Mouse (Mus musculus): ENCODE data around the gene Cep55.

Cep55 gene

DNA sequence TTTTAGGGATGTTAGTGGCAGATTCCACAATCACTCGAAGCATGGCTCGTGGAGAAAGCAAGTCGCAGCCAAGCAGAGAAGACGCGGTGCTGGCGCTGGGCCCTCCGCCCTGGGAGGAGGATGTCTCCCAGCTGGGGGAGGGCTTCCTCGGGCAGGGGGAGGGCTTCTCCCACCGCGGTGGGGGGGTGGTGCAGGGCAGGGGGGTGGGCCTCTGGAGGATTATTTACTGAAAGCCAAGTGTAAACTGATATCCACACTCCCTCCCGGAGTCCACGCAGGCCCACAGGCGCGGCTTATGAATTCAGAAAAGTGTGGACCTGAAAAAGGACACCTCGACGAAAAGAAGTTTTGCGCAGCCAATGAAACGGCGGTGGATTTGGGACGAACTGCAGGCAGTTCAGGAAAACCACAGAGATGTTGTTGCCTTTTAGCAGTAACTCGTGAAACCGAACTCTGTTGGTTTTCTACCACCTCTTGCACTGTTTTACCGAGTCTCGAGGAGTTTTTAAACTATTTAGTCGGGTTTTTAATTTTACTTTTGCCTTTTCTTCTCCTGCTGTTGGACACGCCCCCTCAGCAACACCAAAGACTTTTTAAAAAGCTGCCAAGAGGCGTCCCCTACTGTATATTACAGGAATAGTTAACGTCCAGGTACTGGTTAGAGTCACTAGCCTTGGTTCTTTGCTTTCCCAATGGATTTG lies 11.4 kb upstream of the Cep55 start, which contains the start of gene Myof:
Myof (minus strand) TSS at position 297 of the 701 bp plus-strand sequence.
- in situ Hi-C loops (cut with MboI, MseI), result no loop called here

DNA sequence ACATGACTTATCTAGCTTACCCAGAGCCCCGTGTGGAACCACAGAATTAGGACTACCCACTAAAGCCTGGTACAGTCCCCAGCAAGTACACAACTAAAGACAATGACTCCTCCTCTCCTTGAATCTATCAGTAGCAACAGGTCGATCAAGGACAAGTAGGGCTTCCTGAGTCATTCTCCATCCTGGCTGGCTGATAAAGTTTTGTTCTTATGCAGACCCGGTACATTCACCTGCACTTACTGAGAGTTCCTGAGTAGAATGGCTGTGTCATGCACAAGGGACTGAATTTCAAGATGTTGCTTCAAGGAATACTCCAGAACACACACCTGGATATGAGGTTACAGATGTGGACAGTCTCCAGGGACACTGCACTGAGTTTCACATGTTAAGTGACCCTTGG lies 9.6 kb upstream of the Cep55 start:
- in situ Hi-C loops (cut with MboI, MseI), result no loop called here

DNA sequence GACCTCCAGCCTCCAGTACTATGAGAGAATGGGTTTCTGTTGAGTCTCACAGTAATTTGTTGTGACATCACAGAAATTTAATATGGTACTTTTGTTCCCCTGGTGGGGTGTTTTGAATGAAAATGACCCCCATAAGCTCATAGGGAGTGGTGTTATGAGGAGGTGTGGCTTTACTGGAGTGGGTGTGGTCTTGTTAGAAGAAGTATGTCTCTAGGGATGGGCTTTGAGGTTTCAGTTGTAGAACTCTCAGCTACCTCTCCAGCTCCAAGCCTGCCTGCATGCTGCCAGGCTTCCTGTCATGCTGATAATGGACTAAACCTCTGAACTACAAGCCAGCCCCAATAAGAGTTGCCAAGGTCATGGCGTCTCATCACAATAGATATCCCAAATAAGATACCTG lies 5.1 kb upstream of the Cep55 start:
- in situ Hi-C loops (cut with MboI, MseI), result loop anchor here (5.0 to 25.0 kb wide), 4 partner anchors 92 to 888 kb away; partner anchors contain the start of genes Fra10ac1, Hells and Noc3l

DNA sequence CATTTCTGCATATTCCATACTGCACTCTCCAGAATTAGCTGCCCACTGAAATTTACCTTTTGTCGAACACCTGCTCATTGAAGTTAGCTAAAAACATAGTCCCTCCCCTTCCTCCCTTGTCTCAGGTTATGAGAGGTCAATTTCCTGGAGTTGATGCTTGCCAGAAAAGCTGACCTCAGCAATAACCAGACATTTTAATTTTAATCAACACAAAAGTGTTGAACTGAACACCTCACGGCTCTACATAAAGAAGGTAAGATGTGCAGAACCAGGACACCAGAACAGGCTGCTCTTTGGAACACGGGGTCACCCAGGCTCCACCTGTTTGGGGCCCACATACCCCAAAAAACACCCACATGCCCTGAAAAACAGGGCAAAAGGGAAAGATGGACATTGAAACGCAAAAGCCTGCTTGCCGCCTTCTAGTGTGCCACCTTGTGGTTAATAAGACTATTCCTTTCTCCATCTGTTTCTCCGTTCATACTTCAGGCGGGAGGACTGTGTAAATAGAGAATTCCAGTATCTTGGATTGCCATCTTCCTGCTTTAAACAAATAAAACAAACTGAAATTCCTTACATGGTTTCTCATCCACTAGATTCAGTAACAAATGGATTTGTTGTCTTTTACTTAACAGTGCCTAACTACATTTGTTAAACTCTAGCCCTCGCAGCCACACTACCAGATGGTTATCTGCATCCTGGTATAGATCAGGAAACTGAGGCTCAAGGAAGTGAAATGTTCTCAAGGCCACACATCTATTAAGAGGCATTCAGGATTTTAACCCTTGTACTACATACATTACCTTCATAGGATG lies 1.4 kb upstream of the Cep55 start:
- in situ Hi-C loops (cut with MboI, MseI), result loop anchor here (5.0 to 25.0 kb wide), 4 partner anchors 96 to 884 kb away; partner anchors contain the start of genes Fra10ac1, Hells and Noc3l

DNA sequence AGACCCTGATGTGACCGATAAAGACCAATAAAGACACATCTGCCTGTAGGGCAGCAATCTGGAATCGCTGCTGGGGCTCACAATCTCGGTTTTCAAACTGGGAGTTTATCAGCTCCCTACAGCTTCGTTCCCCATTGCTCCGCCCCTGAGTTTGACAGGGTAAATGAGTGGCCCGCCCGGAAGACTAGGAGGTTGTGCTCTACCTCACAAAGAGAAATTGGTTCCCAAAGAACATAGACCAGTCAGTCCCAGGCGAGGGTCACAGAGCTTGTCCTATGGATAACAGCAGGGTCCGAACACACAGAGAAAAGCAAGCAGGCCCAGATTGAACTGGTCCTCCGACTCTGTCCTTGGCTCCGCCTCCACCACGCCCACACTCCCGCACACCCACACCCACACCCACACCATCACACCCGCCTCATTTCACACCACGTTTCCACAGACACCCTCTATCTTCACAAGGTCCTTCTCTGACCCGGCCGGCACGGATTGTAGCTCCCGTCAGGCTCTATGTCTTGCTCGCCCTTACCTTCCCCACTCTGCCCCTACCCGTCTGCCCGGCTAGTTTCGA lies 577 bp upstream of the Cep55 start:
- in situ Hi-C loops (cut with MboI, MseI), result loop anchor here (5.0 to 25.0 kb wide), 4 partner anchors 97 to 883 kb away; partner anchors contain the start of genes Fra10ac1, Hells and Noc3l

DNA sequence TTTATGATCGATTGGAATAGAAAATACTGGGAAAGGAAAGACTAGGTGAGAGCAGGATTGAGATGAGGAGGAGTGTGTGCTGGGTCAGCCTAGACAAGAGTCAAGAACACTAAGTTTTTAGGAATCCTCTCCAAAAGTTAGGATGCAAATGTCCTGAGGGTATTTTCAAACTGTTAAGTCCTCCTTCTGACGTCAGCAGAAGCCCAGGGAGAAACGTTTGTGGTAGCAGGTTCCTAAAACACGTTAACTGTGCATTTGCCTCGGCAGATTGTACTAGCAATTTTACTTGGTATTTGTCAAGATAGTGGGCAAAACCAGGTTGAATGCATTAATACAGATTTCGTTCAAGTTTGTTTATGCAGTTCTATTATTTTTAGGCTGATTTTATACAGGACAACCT lies 987 bp downstream of the Cep55 start:
- in situ Hi-C loops (cut with MboI, MseI), result loop anchor here (25.0 kb wide), 2 partner anchors 757 to 882 kb away; partner anchors contain the start of genes Hells and Noc3l

DNA sequence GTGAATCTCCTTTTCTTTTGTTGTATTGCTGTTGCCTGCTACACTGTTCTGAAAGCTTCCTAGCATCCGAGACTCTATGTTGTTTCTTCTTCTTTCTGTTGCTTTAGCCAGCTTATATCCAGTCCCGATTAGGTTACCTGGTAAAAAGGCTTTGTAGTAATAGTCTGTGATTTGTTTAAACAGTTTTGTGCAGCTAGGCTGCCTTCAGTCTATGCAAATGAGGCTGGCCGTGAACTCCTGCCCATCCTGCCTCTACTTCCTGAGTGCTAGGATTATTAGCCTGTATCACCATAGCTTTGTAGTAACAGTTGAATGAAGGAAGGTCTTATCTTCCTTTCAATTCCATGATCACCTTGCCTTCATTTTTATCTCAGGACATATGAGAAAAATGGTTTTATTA lies 1.5 kb downstream of the Cep55 start:
- in situ Hi-C loops (cut with MboI, MseI), result loop anchor here (25.0 kb wide), 2 partner anchors 756 to 881 kb away; partner anchors contain the start of genes Hells and Noc3l

DNA sequence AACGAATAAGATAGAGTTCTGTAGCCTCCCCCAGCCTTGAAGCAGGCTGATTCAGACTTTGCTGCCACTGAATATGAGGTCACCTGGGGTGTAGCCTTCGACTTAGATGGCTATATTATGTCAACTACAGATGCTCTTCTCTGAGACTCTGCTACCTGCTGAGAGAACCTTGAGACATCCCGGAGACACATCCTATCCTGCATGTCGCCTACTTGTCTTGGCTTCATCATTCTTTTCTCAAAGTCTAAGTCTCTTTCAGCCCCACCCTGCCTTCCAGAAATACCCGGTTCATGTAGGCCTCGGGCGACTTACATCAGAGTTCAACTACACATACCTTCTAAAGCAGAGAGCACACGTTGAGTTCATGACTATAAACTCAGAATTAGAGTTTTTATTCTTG lies 2.1 kb downstream of the Cep55 start:
- in situ Hi-C loops (cut with MboI, MseI), result loop anchor here (25.0 kb wide), 2 partner anchors 755 to 880 kb away; partner anchors contain the start of genes Hells and Noc3l

DNA sequence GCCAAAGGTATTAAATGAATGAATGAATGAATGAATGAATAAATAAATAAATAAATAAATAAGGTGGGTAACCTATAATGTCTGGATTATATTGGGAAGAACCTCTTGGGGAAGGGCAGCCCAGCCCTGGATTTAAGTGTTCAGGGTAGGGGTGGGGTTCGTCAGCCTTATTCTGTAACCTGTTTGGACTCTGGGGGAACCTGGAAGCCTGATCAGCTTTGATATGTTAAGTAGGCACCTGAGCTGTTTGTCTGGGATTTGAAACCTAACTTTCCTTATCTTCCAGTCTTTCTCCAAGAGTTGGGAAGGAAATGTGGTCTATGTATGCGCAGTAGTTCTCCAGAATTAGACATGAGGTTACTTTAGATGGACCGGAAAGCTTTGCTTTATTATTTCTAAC lies 8.4 kb downstream of the Cep55 start:
- in situ Hi-C loops (cut with MboI, MseI), result loop anchor here (25.0 kb wide), 2 partner anchors 749 to 874 kb away; partner anchors contain the start of genes Hells and Noc3l

DNA sequence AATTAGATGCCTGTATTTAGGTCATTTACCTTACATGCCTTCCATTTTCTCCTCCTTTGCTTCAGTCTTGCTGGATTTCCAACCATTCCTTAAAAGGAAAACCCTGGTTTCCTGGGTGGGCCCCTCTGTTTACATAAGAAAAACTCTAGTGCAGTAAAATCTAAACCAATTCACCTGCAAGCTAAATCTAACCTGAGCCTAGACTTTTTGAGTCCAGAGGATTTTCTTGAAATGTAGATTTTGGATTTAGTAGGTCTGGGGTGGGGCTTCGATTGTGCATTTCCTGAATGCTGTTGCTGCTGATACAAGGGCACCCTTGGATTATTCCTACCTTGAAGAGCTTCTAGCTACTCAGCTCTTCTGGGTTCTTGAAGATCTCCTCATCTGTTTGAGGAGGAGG lies 9.2 kb downstream of the Cep55 start:
- in situ Hi-C loops (cut with MboI, MseI), result loop anchor here (25.0 kb wide), 2 partner anchors 748 to 873 kb away; partner anchors contain the start of genes Hells and Noc3l

DNA sequence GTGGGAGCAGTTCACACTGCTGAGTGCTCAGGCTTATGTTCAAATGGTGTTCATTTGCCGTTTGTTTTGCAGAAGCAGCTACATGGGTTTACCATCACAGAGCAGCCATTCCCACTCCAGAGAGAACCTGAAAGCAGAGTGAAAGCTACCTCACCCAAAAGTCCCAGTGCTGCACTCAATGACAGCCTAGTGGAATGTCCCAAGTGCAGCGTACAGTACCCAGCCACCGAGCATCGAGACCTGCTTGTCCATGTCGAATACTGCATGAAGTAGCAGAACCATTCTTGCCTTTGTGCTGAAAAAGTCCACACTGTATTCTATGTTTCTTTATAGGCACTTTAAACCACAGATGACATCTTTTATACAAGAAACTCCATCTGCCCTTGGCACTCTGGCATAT lies 18.4 kb downstream of the Cep55 start:
- in situ Hi-C loops (cut with MboI, MseI), result loop anchor here (25.0 kb wide), 2 partner anchors 739 to 864 kb away; partner anchors contain the start of genes Hells and Noc3l

DNA sequence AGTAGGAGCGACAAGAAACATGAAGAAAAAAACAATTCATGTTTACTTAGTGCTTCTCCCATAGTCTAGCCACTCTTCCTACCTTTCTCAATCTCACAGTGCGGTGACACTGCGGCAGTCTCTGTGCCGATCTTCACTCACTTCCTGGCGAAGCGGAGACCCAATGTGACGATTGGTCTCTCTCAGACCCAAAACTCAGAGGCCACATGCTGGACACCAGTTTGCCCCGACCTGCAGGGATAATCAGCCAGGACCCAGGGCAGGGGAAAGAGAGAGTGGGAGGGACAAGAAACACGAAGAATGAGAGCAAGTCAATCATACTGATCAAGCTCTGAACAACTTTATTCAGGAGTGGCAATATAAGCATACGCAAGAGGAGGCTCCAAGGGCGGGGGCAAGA lies 20.2 kb downstream of the Cep55 start:
- in situ Hi-C loops (cut with MboI, MseI), result no loop called here

DNA sequence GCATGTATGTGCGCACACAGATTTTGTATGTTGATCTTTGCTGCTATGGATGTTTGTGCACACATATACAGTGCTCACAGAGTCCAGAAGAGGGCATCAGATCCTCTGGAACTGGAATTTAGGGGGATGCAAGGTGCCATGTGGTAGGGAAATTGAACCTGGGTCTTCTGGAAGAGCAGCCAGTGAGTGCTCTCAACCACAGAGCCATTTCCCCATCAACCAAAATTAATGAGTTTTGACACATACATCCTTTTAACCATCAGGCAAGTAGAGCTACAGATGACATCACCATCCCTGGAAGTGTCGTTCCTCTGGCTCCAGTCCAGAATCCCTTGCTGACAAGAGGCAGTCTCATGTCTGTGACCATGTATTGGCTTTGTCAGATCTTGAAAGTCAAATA lies 21.4 kb downstream of the Cep55 start:
- in situ Hi-C loops (cut with MboI, MseI), result no loop called here

DNA sequence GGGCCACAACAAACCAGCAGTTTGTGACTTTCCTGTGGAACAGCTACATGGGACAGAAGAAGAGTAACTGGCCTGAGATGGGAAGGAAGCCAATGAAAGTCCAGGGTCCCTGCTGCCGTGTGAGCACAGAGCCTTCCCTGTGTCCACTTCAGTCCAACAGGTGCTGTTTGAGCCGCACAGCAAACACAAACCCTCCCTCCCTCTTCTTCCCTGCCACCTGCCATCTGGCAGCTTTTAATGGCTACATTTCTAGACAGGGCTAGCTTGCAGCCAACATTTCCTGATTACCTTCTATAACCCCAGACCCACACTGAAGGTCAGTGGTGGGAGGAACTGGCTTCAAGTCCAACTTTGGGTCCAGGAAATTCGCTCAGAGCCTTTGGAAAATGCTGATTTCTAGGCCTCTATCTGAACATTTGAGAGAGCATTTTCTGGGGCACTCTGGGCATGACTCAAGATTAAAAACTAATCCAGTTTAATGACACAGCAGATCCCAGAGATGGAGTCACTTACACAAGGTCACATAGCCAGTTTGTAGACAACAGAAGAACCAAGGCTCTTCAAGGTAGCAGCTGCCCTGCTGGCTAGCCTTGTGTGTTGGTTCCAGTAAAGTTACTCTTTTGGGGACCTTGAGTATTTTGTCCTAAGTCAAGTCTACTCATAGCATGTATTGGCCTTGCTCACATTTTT lies 23.2 kb downstream of the Cep55 start:
- in situ Hi-C loops (cut with MboI, MseI), result no loop called here

DNA sequence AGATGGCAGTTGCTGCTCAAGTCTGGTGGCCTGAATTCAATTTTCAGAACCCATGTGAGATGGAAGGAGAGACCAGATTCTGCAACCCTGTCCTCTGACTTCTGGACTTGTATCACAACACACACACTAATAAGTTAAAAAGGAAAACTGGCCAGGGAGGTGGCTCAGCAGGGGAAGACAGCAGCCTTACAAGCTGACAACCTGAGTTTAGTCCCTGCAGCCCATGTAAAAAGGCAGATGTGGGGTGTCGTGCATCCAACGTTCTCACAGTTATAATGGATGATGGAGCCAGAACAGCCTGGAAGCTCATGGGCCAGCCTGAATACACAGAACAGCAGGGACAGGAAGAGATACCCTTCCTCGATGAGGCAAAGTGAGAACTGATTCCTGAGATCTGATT lies 26.6 kb downstream of the Cep55 start:
- in situ Hi-C loops (cut with MboI, MseI), result no loop called here

DNA sequence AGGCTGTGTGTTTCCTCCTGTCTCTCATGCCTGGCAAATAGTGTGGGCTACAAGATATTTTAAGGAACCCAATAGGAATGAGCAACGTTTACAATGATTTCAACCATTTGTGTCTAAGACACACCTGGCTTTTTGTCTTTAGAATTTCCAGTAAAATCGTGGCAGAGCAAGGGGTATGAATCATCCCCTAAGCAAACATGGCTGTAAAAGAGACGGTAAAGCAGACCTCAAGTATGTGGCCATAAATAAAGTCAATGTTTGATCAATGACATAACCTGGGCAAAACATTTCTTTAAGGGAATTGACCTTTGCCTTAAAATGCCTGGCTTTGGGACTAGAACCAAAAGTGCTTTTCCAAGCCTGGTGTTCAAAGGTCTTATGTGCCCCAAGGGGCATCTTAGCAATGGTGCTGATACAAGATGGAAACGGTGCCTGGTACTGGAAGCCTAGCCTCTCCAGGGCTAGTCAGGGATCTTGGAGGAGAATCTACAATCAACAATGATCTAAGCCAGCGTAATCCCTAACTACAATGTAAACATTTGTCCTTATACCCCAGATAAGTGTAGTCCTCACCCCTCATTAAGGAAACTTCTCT lies 28.2 kb downstream of the Cep55 start:
- in situ Hi-C loops (cut with MboI, MseI), result no loop called here

DNA sequence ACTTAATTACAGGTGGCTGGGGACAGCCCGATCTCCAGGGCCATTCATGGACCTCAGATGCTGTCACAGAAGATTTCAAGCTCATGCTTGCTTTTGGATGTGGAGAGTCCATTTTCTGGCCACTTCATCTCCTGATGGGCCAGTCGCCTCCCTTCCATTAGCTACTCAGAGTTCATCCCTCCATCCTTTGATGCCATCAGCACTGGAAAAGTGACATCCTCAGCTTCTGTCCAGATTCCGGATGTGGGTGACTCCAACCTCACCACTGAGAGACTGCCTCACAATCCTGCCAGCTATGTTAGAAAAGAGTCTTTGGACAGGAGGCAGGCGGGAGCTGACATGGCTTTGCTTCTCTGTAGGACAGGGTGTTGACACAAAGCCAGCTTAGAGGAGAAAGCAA lies 31.0 kb downstream of the Cep55 start:
- in situ Hi-C loops (cut with MboI, MseI), result no loop called here

DNA sequence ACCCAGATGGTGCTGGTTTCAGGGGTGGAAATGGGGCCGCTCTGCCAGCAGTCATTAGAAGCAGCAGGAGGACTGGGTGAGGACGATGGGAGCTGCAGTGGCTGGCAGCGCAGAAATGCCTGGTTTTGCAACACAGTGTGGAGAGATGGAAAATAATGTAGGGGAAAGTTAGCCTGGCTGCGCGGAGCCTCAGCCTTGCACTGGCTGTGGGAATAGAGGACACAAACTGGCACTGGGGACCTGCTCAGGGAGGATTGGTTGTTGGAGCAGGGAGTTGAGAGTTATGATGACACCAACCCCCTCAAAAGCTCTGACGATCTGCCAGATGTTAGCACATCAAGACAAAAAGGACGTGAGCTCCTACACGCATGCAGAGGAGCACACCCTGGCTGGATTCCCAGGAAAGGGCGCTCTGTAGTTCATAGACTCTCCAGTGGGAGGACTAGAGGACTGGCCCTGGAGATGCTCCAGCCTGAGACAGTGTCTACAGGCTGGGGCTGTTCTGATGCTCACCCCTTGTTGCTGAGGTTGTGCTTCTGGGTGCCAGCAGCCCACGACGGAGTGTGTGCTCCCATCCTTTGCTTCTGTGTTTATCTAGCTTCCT lies 32.2 kb downstream of the Cep55 start:
- in situ Hi-C loops (cut with MboI, MseI), result no loop called here

DNA sequence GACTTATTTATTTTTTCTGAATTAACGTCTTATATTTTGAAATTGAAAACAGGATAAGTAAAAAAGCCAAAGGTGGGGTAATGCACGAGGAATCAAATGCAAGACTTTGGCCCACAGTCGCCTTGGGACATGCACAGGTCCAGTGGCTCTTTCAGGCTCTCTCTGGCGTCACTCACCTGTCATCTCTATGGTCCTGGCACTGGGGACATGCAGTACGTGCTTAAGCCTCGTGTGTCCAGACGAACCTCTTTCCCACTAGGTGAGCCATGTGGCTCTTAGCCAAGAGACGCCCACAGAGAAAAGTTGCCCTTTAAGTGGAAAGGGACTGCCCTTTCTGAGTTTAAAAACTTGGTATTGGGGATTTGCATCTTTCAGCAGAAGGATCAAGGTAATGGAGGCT lies 34.5 kb downstream of the Cep55 start:
- in situ Hi-C loops (cut with MboI, MseI), result no loop called here

DNA sequence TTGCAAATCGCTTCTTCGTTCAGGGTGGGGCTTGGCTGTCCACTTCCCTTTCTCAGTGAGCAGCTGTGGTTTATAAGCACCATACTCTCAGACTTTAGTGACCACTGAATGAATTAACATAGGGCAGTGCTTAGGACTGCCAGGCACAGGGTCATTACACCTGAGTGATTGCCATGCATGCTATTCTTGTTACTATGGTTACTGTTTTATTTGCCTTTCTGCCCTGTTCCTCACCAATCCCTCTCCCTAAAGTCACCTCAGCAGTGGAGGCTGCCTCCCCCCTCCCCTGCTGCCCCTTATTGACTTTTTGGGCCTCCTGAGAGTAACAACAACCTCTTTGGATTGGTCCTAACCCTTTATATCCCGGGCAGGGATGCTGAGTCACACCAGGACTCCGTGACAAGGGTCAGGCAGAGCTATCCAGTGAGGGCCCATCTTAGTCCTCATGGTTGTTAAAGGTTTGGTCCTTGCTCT lies 36.7 kb downstream of the Cep55 start:
- in situ Hi-C loops (cut with MboI, MseI), result loop anchor here (5.0 kb wide), 1 partner anchor 66 kb away; no protein-coding TSS in a partner anchor

Measured in regulatory T cell (primary cell).